Mouse (Mus musculus): ENCODE data around the gene Atp6v0a2.

- no peak for TF ChIP-seq USF1 (IDR thresholded peaks at IDR 0.05; ENCODE audit: low read depth)
- TF ChIP-seq CTCF (IDR thresholded peaks at IDR 0.05; ENCODE audit: control insufficient read depth, insufficient read depth, insufficient read length): no peak
- no peak for TF ChIP-seq FOSL1 (IDR thresholded peaks at IDR 0.05; ENCODE audit: insufficient read depth, low read length, poor library complexity, severe bottlenecking)
- no peak for TF ChIP-seq CEBPB (IDR thresholded peaks at IDR 0.05; ENCODE audit: low read depth)
- no peak for TF ChIP-seq MYOG (IDR thresholded peaks at IDR 0.05; ENCODE audit: control insufficient read depth, extremely low read depth, insufficient read length)
- TF ChIP-seq MYOD1 (IDR thresholded peaks at IDR 0.05; ENCODE audit: control insufficient read depth, insufficient read length, low read depth): no peak
These were observed 94.7 kb downstream of the Atp6v0a2 start for GRCm38 (mm10) chr5:124723125-124723524.

All from C2C12 (cell line).